Mouse (Mus musculus) kidney, adult 2 months (tissue): ENCODE measurements at regions not wholly inside any gene's neighbourhood (a gene's known extent, or its start where the extent isn't known, plus 50 kb on each side); places are given as distances from the start of the nearest gene placed in this dataset.
A peak's percentile ranks its signal among the peaks of the same experiment; 100 is the strongest.
"Not testable (repeated sequence)": the region's sequence is repeated elsewhere in the genome, so short reads cannot be mapped to it uniquely, and the experiment has no call there.

Experiments used
- DNase-seq: peaks from one replicate; pipeline ENCODE4 v3.0.0; 2021
- H3K27ac ChIP-seq: fragments of 200-500 bp; 2 replicates; pipeline ENCODE4 v1.5.1; 2012; ENCODE audit warnings: low read depth, low read length, control low read depth, inconsistent platforms; ENCODE audit not compliant: insufficient read depth
- H3K27me3 ChIP-seq: fragments of 200-500 bp; replicated peaks from 2 replicates; pipeline ENCODE4 v1.6.1; 2012; ENCODE audit warnings: mild to moderate bottlenecking, moderate library complexity, low read length, inconsistent platforms; ENCODE audit not compliant: control insufficient read depth, insufficient read depth
- H3K36me3 ChIP-seq: fragments of 200-500 bp; 2 replicates; pipeline ENCODE4 v1.6.1; 2012; ENCODE audit warnings: mild to moderate bottlenecking, moderate library complexity, low read length, inconsistent platforms; ENCODE audit not compliant: control insufficient read depth, insufficient read depth
- H3K4me1 ChIP-seq: fragments of 200-500 bp; 2 replicates; pipeline ENCODE4 v1.6.1; 2011; ENCODE audit warnings: low read length; ENCODE audit not compliant: control insufficient read depth, insufficient read depth
- H3K4me3 ChIP-seq: fragments of 200-500 bp; 2 replicates; pipeline ENCODE4 v1.5.1; 2011; ENCODE audit warnings: mild to moderate bottlenecking, low read depth, low read length, control low read depth; ENCODE audit not compliant: insufficient read depth
- CTCF ChIP-seq: fragments of 200-500 bp; conservative IDR thresholded peaks from 2 replicates; pipeline ENCODE4 v1.5.1; 2011; ENCODE audit warnings: low read depth, mild to moderate bottlenecking, control low read depth, low read length, moderate library complexity, mixed read lengths; ENCODE audit not compliant: insufficient read depth, insufficient read length
- POLR2A ChIP-seq: fragments of 200-500 bp; IDR thresholded peaks from one replicate; pipeline ENCODE4 v1.6.1; 2011; ENCODE audit warnings: low read depth, low read length, control low read depth
- WGBS: fragments of 180-500 bp; shearing (Covaris S2); methylation state at CpG from one replicate; pipeline ENCODE4 v1.1.7; 2018; 5-methylcytosine and 5-hydroxymethylcytosine counted together

DNA sequence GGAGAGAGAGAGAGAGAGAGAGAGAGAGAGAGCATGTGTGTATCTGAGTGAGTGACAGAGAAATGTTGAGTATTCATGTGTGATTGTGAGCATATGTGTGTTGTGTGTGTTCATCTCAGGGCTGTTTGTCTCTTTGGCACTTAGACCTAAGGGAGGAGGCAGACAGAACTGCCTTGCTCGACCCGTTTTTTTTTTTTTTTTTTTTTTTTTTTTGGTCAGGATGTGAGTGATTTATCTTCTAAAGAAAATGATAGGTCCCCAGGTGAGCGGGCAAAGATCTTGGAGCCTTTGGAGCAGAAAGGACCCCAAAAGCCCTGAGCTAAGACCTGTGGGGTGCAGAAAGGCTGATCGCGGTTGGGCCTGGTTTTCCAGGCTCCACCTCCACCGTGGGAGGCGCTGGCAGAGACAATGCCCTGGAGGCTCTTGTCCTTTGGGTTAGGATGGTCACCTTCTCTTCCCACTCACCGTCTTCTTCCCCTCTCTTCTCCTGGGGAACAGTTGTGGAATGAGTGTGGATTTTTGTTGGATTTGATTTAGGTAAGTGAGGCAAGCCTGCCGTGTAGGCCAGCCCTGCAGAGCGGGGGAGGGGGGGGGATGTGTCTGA lies 147.1 kb upstream of the Ttc29 start:
- no peaks in the 10 kb centered on the region for H3K36me3 ChIP-seq
- 0 out of 2 replicates have a peak, but pooled peaks cover 2% of the 10 kb centered on the region for H3K27me3 ChIP-seq
- no peak for DNase-seq
- H3K4me3 ChIP-seq = no peak overlapping the region
- TF ChIP-seq CTCF = no peak
- TF ChIP-seq POLR2A = no peak
- H3K27ac ChIP-seq = no peak overlapping the region
- WGBS = 48% methylated on average over 10 of the region's 10 CpGs
- no peaks in the 10 kb centered on the region for H3K4me1 ChIP-seq

DNA sequence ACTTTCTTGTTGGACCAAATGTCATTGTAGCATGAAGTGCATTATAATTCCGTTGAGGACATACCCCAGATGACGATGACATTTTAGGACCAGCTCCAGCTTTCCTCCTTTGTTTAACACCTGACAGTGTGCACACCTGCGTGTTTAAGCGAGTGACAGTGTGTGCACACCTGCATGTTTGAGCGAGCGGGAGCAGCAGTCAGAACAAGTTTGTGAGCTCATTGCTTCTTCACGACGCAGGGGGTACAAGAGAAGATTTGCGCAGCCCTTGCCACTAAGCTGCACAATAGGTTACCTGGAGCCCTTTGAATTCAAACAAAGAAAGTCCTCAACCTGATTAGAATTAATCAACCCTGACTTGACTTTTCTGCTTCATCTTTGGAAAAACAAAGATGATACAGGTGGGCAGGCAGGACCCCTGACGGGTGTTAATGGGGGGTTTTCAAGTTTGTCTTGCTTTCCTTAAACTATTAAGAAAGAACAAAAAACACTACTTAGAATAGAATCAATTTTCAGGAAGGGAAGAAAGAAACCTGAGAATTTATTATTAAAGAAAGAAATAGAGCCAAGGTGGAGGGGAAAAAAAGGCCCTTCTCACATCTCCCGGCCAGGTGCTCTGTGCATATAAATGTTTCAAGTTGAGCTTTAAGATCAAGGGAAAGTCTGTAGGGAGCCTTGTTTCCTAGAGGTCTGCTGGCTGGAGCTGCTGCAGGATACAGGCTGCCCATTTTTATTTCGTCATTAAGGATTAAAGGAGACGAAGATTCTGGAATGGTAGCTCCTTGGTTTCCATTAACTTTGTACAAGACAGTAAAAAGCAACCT lies 144.8 kb upstream of the Ttc29 start:
- WGBS = 50% methylated on average over 13 of the region's 13 CpGs
- TF ChIP-seq CTCF (no peak), POLR2A (no peak)
- Histone ChIP-seq H3K36me3 (no peaks in the 10 kb centered on the region), H3K27me3 (0 out of 2 replicates have a peak, but pooled peaks cover 2% of the 10 kb centered on the region), H3K27ac (no peak overlapping the region), H3K4me1 (no peaks in the 10 kb centered on the region), H3K4me3 (no peak overlapping the region)
- DNase-seq = no peak

DNA sequence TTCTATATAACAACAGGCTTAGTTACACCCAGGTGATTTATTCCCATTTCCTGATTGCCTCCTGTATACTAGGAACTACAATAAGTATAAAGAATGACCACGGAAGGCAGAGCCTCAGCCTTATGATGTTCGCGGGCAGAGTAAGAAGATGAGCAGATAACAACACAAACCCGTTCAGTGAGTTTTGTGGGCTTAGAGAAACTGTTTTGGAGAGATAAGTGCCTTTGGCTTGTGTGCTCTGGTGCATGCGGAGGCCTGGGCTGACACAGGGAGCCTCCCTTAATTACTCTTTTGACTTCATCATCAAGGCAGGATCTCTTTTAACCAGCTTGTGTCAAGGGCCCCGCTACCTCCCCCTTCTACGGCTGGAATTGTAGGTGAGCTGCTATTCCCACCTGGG lies 139.3 kb upstream of the Ttc29 start:
- Histone ChIP-seq H3K36me3 (no peaks in the 10 kb centered on the region), H3K4me1 (no peaks in the 10 kb centered on the region), H3K27me3 (no peaks in the 10 kb centered on the region), H3K4me3 (no peak overlapping the region), H3K27ac (no peak overlapping the region)
- DNase-seq = no peak
- 71% methylated on average over 7 of the region's 7 CpGs for WGBS
- TF ChIP-seq POLR2A (no peak), CTCF (no peak)

DNA sequence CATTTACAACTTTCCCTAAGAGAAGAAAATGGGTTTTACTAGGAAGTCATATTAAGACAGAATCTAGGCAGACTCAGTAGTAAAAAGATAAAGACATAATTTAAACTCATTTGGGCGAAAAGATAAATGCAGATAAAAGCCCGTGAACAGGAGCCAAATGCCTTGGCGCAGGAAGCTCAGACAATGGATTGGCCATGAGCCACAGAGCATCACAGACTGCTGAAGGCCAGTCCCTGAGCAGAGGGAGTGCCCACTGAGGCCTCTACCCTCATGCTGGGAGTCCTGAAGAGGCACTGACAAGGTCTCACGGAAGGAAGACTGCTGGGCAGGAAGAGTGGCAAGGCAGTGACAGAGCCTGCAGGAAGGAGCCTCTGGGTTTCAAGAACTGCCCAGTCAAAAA lies 136.0 kb upstream of the Ttc29 start:
- 46% methylated on average over 4 of the region's 4 CpGs for whole genome bisulfite sequencing
- H3K4me1 ChIP-seq = no peaks in the 10 kb centered on the region
- H3K27ac ChIP-seq = no peak overlapping the region
- peak; percentile 74 for DNase-seq
- H3K4me3 ChIP-seq = no peak overlapping the region
- H3K27me3 ChIP-seq = no peaks in the 10 kb centered on the region; the same call in 1 of the 2 replicates
- no peak for TF ChIP-seq CTCF
- TF ChIP-seq POLR2A = no peak
- no peaks in the 10 kb centered on the region for H3K36me3 ChIP-seq

DNA sequence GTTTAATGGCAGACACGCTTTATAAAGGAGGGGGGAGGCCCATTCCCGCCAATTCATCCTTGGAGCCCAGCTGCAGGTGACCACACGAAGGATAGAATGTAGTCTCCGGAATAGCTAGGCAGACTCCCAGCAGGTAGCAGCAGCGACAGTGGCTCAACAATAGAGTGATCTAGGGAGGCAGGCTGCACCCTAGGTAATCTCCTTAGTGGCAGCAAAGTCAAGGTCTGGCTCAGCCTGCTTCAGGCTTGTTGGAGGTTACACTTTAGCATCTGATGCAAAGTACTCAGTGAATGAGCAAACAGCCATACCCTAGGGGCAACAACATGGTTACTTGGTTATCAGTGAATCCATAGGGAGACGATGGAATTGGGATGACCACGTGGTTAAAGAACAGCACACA lies 131.7 kb upstream of the Ttc29 start:
- not testable (repeated sequence) for H3K27me3 ChIP-seq, H3K27ac ChIP-seq, H3K4me1 ChIP-seq, H3K36me3 ChIP-seq, H3K4me3 ChIP-seq, DNase-seq
- 81% methylated on average over 7 of the region's 7 CpGs for WGBS

DNA sequence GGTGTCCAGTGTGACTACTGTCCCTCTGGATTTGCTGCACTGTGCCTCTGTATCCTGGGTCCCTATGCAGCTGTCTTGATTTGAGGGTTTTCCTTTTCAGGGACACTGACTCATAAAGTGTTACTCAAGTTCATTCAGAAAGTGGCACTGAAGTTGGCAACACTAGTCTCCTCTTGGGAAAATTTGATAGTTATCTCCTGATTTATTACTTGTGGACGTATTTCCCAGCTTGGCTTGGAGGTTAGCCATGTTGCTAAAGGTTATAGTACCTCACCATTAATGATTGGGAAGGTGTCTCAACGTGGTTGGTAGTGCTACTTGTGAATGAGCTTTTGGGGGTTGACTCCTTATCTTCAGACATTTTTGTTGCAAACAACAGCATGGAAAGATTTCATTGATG lies 130.1 kb upstream of the Ttc29 start:
- Histone ChIP-seq H3K4me3 (no peak overlapping the region), H3K4me1 (no peaks in the 10 kb centered on the region), H3K36me3 (no peaks in the 10 kb centered on the region), H3K27ac (no peak overlapping the region), H3K27me3 (no peaks in the 10 kb centered on the region; the same call in 1 of the 2 replicates)
- no peak for TF ChIP-seq CTCF
- no peak for TF ChIP-seq POLR2A
- DNase-seq = no peak
- 58% methylated on average over 2 of the region's 2 CpGs for WGBS

DNA sequence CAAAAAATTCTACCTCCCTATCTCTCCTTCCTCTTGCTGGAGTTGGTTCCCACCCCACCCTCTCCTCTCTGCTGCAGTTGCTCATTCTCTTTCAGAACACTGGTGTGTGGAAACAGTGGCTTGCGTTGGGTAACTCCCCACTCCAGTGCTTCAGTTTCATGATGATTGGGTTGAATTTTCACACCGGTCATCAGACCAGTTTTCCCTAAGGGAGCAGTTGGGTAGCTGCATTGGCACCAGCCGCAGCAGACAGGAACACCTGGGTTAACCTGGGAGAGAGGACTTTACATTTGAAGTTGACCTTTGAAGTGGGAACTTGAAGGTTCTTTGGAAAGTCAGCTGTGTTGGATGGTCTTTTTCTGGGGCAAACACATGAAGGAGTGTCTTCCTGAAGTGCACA lies 126.7 kb upstream of the Ttc29 start:
- H3K4me1 ChIP-seq = no peaks in the 10 kb centered on the region
- no peaks in the 10 kb centered on the region for H3K36me3 ChIP-seq
- H3K4me3 ChIP-seq = no peak overlapping the region
- TF ChIP-seq CTCF = no peak
- no peak for TF ChIP-seq POLR2A
- 88% methylated on average over 3 of the region's 3 CpGs for WGBS
- no peaks in the 10 kb centered on the region; the same call in 1 of the 2 replicates for H3K27me3 ChIP-seq
- no peak overlapping the region for H3K27ac ChIP-seq
- no peak for DNase-seq
